Mouse (Mus musculus) midbrain, embryonic 11.5 days (tissue): Measurements from ENCODE around the gene Cyp2d22. TPM values are rescaled to one million over a fixed set of nuclear protein-coding genes. Genes with fewer than 3 reads are reported as not detected.

Source experiments
- ATAC-seq: fragments of 200-750 bp; cut with Nextera tagmentation; 2 replicates; pipeline ENCODE4 v1.8.0; 2017; ENCODE audit warnings: moderate TSS enrichment, moderate library complexity; ENCODE audit not compliant: low FRiP score
- DNase-seq: peaks from one replicate; pipeline ENCODE4 v3.0.0; 2015; ENCODE audit warnings: low spot score; ENCODE audit errors: missing footprints
- H3K27ac ChIP-seq: fragments of 300-500 bp; sonication (generic); 2 replicates; pipeline ENCODE4 v1.5.1; 2014; ENCODE audit warnings: low read depth, low read length
- H3K27me3 ChIP-seq: fragments of 300-500 bp; sonication (generic); 2 replicates; pipeline ENCODE4 v1.6.1; 2014; ENCODE audit warnings: mild to moderate bottlenecking, low read length, moderate library complexity, mixed read lengths; ENCODE audit not compliant: control insufficient read depth, insufficient read depth
- H3K36me3 ChIP-seq: fragments of 300-500 bp; sonication (generic); 2 replicates; pipeline ENCODE4 v1.6.1; 2014; ENCODE audit warnings: mild to moderate bottlenecking, low read length, moderate library complexity, mixed read lengths; ENCODE audit not compliant: control insufficient read depth, insufficient read depth
- H3K4me1 ChIP-seq: fragments of 300-500 bp; sonication (generic); 2 replicates; pipeline ENCODE4 v1.6.1; 2014; ENCODE audit warnings: low read length; ENCODE audit not compliant: control insufficient read depth, insufficient read depth
- H3K4me2 ChIP-seq: fragments of 300-500 bp; sonication (generic); 2 replicates; pipeline ENCODE4 v1.6.1; 2014; ENCODE audit warnings: mild to moderate bottlenecking, moderate library complexity
- H3K4me3 ChIP-seq: fragments of 300-500 bp; sonication (generic); 2 replicates; pipeline ENCODE4 v1.5.1; 2014; ENCODE audit warnings: low read depth, low read length
- H3K9ac ChIP-seq: fragments of 300-500 bp; sonication (generic); 2 replicates; pipeline ENCODE4 v1.6.1; 2014; ENCODE audit warnings: low read length
- H3K9me3 ChIP-seq: fragments of 300-500 bp; sonication (generic); 2 replicates; pipeline ENCODE4 v1.6.1; 2016; ENCODE audit warnings: low read length; ENCODE audit not compliant: control insufficient read depth
- WGBS: fragments of 180-500 bp; shearing (Covaris S2); extraction: QIAGEN DNeasy Blood & Tissue Kit; methylation state at CpG from one replicate; pipeline ENCODE4 v1.1.7; 2014; 5-methylcytosine and 5-hydroxymethylcytosine counted together
- microRNA-seq: library from miRNA; unstranded; fragments of <30 nt; microRNA quantifications from one replicate; pipeline ENCODE4, GENCODE M21; 2017
- polyA plus RNA-seq: library from polyadenylated mRNA; unstranded; fragments of >200 nt; fragmentation: Nextera tagmentation; extraction: Ambion mirVana; gene quantifications from 2 replicates; pipeline ENCODE4 v1.2.1, GENCODE M21; 2014

Gene Cyp2d22
- polyA plus RNA-seq, 1 experiment from 2014 or later = 1.7 TPM

- H3K36me3 ChIP-seq = peaks cover 8% of the 10 kb centered on the region
- ATAC-seq (no peak), DNase-seq (no peak)
- H3K4me2 ChIP-seq = peak overlapping the region; percentile 47
- peaks cover 10% of the 10 kb centered on the region; the same call in 1 of the 2 replicates for H3K4me1 ChIP-seq
- no peaks in the 10 kb centered on the region for H3K9me3 ChIP-seq
- no peak overlapping the region for H3K27ac ChIP-seq
- peak overlapping the region; percentile 50 for H3K4me3 ChIP-seq
- WGBS = 61% methylated on average over 10 of the region's 10 CpGs
- H3K9ac ChIP-seq = peak overlapping the region; percentile 70; the same call in 1 of the 2 replicates
- peaks cover 16% of the 10 kb centered on the region for H3K27me3 ChIP-seq
Observed at GRCm38 (mm10) chr15:82339150-82339549, 40.9 kb downstream of the Cyp2d22 start.

GRCm38 (mm10) chr15:82338593-82339112, 41.4 kb downstream of the Cyp2d22 start, which contains the start of the genes Naga, Pheta2 and Smdt1:
Gene Naga, minus strand, starts transcription at chr15:82338925.
Gene Pheta2, plus strand, starts transcription at chr15:82338942.
Gene Smdt1, plus strand, starts transcription at chr15:82338959.
- H3K27me3 ChIP-seq = peaks cover 16% of the 10 kb centered on the region
- DNase-seq (peak; percentile 100), ATAC-seq (peak; percentile 89)
- peak within 1 kb of the TSS; percentile 70 for H3K9ac ChIP-seq
- H3K4me2 ChIP-seq = peak within 1 kb of the TSS; percentile 47
- H3K9me3 ChIP-seq = no peaks in the 10 kb centered on the region
- under 1% methylated on average over 41 of the region's 41 CpGs for WGBS
- H3K4me1 ChIP-seq = peaks cover 10% of the 10 kb centered on the region; the same call in 1 of the 2 replicates
- H3K36me3 ChIP-seq = peaks cover 10% of the 10 kb centered on the region
- no peak within 1 kb of the TSS for H3K27ac ChIP-seq
- peak within 1 kb of the TSS; percentile 50 for H3K4me3 ChIP-seq

GRCm38 (mm10) chr15:82337875-82338274, 42.2 kb downstream of the Cyp2d22 start:
- H3K4me3 ChIP-seq = peak overlapping the region; percentile 50
- peak overlapping the region; percentile 70; the same call in 1 of the 2 replicates for H3K9ac ChIP-seq
- 63% methylated on average over 4 of the region's 4 CpGs for WGBS
- ATAC-seq (0 out of 2 replicates have a peak, but pooled peaks have one; percentile 3), DNase-seq (no peak)
- H3K27me3 ChIP-seq = peaks cover 16% of the 10 kb centered on the region
- H3K27ac ChIP-seq = no peak overlapping the region
- H3K4me1 ChIP-seq = peaks cover 10% of the 10 kb centered on the region; the same call in 1 of the 2 replicates
- no peaks in the 10 kb centered on the region for H3K9me3 ChIP-seq
- peak overlapping the region; percentile 47 for H3K4me2 ChIP-seq
- H3K36me3 ChIP-seq = peaks cover 10% of the 10 kb centered on the region

GRCm38 (mm10) chr15:82336629-82337028, 43.4 kb downstream of the Cyp2d22 start:
- H3K9ac ChIP-seq = no peak overlapping the region
- H3K27me3 ChIP-seq = peaks cover 14% of the 10 kb centered on the region
- H3K4me1 ChIP-seq = peaks cover 10% of the 10 kb centered on the region; the same call in 1 of the 2 replicates
- peaks cover 10% of the 10 kb centered on the region for H3K36me3 ChIP-seq
- H3K27ac ChIP-seq = no peak overlapping the region
- no peak for ATAC-seq
- 80% methylated on average over 12 of the region's 12 CpGs for WGBS
- no peaks in the 10 kb centered on the region for H3K9me3 ChIP-seq
- no peak overlapping the region for H3K4me3 ChIP-seq
- DNase-seq = no peak
- no peak overlapping the region for H3K4me2 ChIP-seq

GRCm38 (mm10) chr15:82335194-82335593, 44.9 kb downstream of the Cyp2d22 start:
- Histone ChIP-seq H3K9me3 (no peaks in the 10 kb centered on the region), H3K4me1 (peaks cover 10% of the 10 kb centered on the region; the same call in 1 of the 2 replicates), H3K9ac (no peak overlapping the region), H3K4me2 (no peak overlapping the region), H3K27ac (no peak overlapping the region), H3K36me3 (peaks cover 10% of the 10 kb centered on the region), H3K27me3 (peaks cover 3% of the 10 kb centered on the region; the same call in 1 of the 2 replicates), H3K4me3 (no peak overlapping the region)
- ATAC-seq = no peak
- WGBS = 96% methylated on average over 4 of the region's 4 CpGs
- DNase-seq = no peak

- no peak overlapping the region for H3K9ac ChIP-seq
Observed at GRCm38 (mm10) chr15:82325382-82325781, 54.7 kb downstream of the Cyp2d22 start.

GRCm38 (mm10) chr15:82322195-82322594, 57.9 kb downstream of the Cyp2d22 start:
- Histone ChIP-seq H3K9ac (no peak overlapping the region), H3K36me3 (no peaks in the 10 kb centered on the region), H3K27me3 (no peaks in the 10 kb centered on the region), H3K27ac (no peak overlapping the region), H3K4me1 (no peaks in the 10 kb centered on the region), H3K4me2 (no peak overlapping the region), H3K4me3 (no peak overlapping the region), H3K9me3 (no peaks in the 10 kb centered on the region)
- 77% methylated on average over 8 of the region's 8 CpGs for WGBS
- no peak for DNase-seq
- no peak for ATAC-seq

More at GRCm38 (mm10) chr15:82325382-82325781, 54.7 kb downstream of the Cyp2d22 start:
- Histone ChIP-seq H3K4me2 (no peak overlapping the region), H3K27me3 (no peaks in the 10 kb centered on the region), H3K4me1 (no peaks in the 10 kb centered on the region; the same call in 1 of the 2 replicates), H3K9me3 (no peaks in the 10 kb centered on the region), H3K27ac (no peak overlapping the region), H3K36me3 (no peaks in the 10 kb centered on the region), H3K4me3 (no peak overlapping the region)
- ATAC-seq = no peak
- no peak for DNase-seq
- 79% methylated on average over 2 of the region's 2 CpGs for WGBS

Small RNA genes lying within 50 kb of the gene (microRNA-seq; reads per million reads assigned to microRNA genes)
- gene Gm25990 (not detected), gene Gm27331 (not detected), gene Mir7684 (not detected)

Other genes with a start within 250 kb of the Cyp2d22 start
- 148 and 170 TPM in 2 replicates for gene Srebf2, start 233.1 kb downstream of the Cyp2d22 start, polyA plus RNA-seq
- gene Shisa8, start 167.4 kb downstream of the Cyp2d22 start, polyA plus RNA-seq = 0.14 and 0.57 TPM in 2 replicates
- 0.07 and 0.17 TPM in 2 replicates for gene Tnfrsf13c, start 155.9 kb downstream of the Cyp2d22 start, polyA plus RNA-seq
- 79.2 and 89.1 TPM in 2 replicates for gene Cenpm, start 135.5 kb downstream of the Cyp2d22 start, polyA plus RNA-seq
- 1.0 and 1.4 TPM in 2 replicates for gene 1500009C09Rik, start 127.9 kb downstream of the Cyp2d22 start, polyA plus RNA-seq
- gene Sept3, start 105.4 kb downstream of the Cyp2d22 start, polyA plus RNA-seq = 163 and 169 TPM in 2 replicates
- gene Wbp2nl, start 81.3 kb downstream of the Cyp2d22 start, polyA plus RNA-seq = 0.11 TPM in 1 of 2 replicates, not detected in the other
- gene Naga, start 41.3 kb downstream of the Cyp2d22 start, polyA plus RNA-seq = 20.6 and 21.6 TPM in 2 replicates
- gene Pheta2, start 41.3 kb downstream of the Cyp2d22 start, polyA plus RNA-seq = 3.4 and 4.3 TPM in 2 replicates
- 253 and 268 TPM in 2 replicates for gene Smdt1, start 41.3 kb downstream of the Cyp2d22 start, polyA plus RNA-seq
- 290 and 293 TPM in 2 replicates for gene Ndufa6, start 25.9 kb downstream of the Cyp2d22 start, polyA plus RNA-seq
- not detected in 2 replicates for gene Cyp2d11, start 13.8 kb upstream of the Cyp2d22 start, polyA plus RNA-seq
- not detected in 2 replicates for gene Cyp2d10, start 26.9 kb upstream of the Cyp2d22 start, polyA plus RNA-seq
- not detected in 2 replicates for gene Cyp2d9, start 53.2 kb upstream of the Cyp2d22 start, polyA plus RNA-seq
- not detected in 2 replicates for gene Cyp2d12, start 174.8 kb upstream of the Cyp2d22 start, polyA plus RNA-seq
- gene Cyp2d34, start 240.7 kb upstream of the Cyp2d22 start, polyA plus RNA-seq = not detected in 2 replicates